Mouse (Mus musculus) spleen, adult 2 months (tissue): ENCODE data around the gene Ecm2.

Experiments used
- CTCF ChIP-seq: fragments of 200-500 bp; IDR thresholded peaks from 2 replicates; pipeline ENCODE4 v1.5.1; 2011; ENCODE audit warnings: mild to moderate bottlenecking, inconsistent platforms; ENCODE audit not compliant: insufficient read depth, insufficient read length, insufficient replicate concordance; ENCODE audit errors: extremely low read depth
- POLR2A ChIP-seq: fragments of 200-500 bp; IDR thresholded peaks from 2 replicates; pipeline ENCODE4 v1.6.1; 2011; ENCODE audit warnings: low read depth, low read length, inconsistent platforms

GRCm38 (mm10) chr13:49492376-49493368, 11.9 kb upstream of the Ecm2 start, which contains the start of gene Tes3-ps:
- TF ChIP-seq CTCF (no peak), POLR2A (no peak)
